Mouse (Mus musculus) heart, embryonic 13.5 days (tissue): ENCODE measurements around the gene Sorl1. TPM values are rescaled to one million over a fixed set of nuclear protein-coding genes. Genes with fewer than 3 reads are reported as not detected.
A peak's percentile ranks its signal among the peaks of the same experiment; 100 is the strongest.
"Not testable (repeated sequence)": the region's sequence is repeated elsewhere in the genome, so short reads cannot be mapped to it uniquely, and the experiment has no call there.

ENCODE experiments used
- ATAC-seq: fragments of 200-750 bp; cut with Nextera tagmentation; 2 replicates; pipeline ENCODE4 v1.8.0; 2017; ENCODE audit warnings: moderate TSS enrichment; ENCODE audit not compliant: insufficient number of reproducible peaks, low FRiP score, low TSS enrichment; ENCODE audit errors: extremely low read depth
- H3K27ac ChIP-seq: fragments of 300-500 bp; sonication (generic); replicated peaks from 2 replicates; pipeline ENCODE4 v1.5.1; 2015; ENCODE audit warnings: moderate library complexity, mild to moderate bottlenecking, inconsistent platforms
- H3K27me3 ChIP-seq: fragments of 300-500 bp; sonication (generic); replicated peaks from 2 replicates; pipeline ENCODE4 v1.6.1; 2015; ENCODE audit warnings: mild to moderate bottlenecking, inconsistent platforms
- H3K36me3 ChIP-seq: fragments of 300-500 bp; sonication (generic); 2 replicates; pipeline ENCODE4 v1.6.1; 2015; ENCODE audit warnings: mild to moderate bottlenecking, inconsistent platforms
- H3K4me1 ChIP-seq: fragments of 300-500 bp; sonication (generic); 2 replicates; pipeline ENCODE4 v1.6.1; 2015; ENCODE audit warnings: inconsistent platforms
- H3K4me2 ChIP-seq: fragments of 300-500 bp; sonication (generic); 2 replicates; pipeline ENCODE4 v1.6.1; 2015; ENCODE audit warnings: inconsistent platforms, mild to moderate bottlenecking, moderate library complexity
- H3K4me3 ChIP-seq: fragments of 300-500 bp; sonication (generic); 2 replicates; pipeline ENCODE4 v1.5.1; 2015; ENCODE audit warnings: moderate library complexity, mild to moderate bottlenecking, inconsistent platforms
- H3K9ac ChIP-seq: fragments of 300-500 bp; sonication (generic); 2 replicates; pipeline ENCODE4 v1.6.1; 2015; ENCODE audit warnings: inconsistent platforms, mild to moderate bottlenecking, moderate library complexity
- H3K9me3 ChIP-seq: fragments of 300-500 bp; sonication (generic); 2 replicates; pipeline ENCODE4 v1.6.1; 2016; ENCODE audit warnings: inconsistent platforms
- WGBS: fragments of 180-500 bp; shearing (Covaris S2); methylation state at CpG from one replicate; pipeline ENCODE4 v1.1.7; 2015; ENCODE audit warnings: mixed read lengths; 5-methylcytosine and 5-hydroxymethylcytosine counted together
- polyA plus RNA-seq: library from polyadenylated mRNA; unstranded; fragments of >200 nt; fragmentation: Nextera tagmentation; extraction: Ambion mirVana; gene quantifications from 2 replicates; pipeline ENCODE4 v1.2.1, GENCODE M21; 2015

Sorl1 gene
- polyA plus RNA-seq, 1 experiment from 2014 or later, result 3.7 TPM

GRCm38 (mm10) chr9:42067950-42068349, 56.1 kb downstream of the Sorl1 start:
- Histone ChIP-seq H3K4me2 (no peak overlapping the region), H3K4me3 (no peak overlapping the region), H3K9ac (no peak overlapping the region), H3K27me3 (no peaks in the 10 kb centered on the region), H3K4me1 (no peaks in the 10 kb centered on the region), H3K36me3 (no peaks in the 10 kb centered on the region), H3K9me3 (no peaks in the 10 kb centered on the region), H3K27ac (no peak overlapping the region)
- 85% methylated on average over 9 of the region's 9 CpGs for WGBS
- no peak for ATAC-seq

- no peak for ATAC-seq
- Histone ChIP-seq H3K4me2 (no peak overlapping the region), H3K4me3 (no peak overlapping the region), H3K27me3 (no peaks in the 10 kb centered on the region), H3K36me3 (no peaks in the 10 kb centered on the region), H3K27ac (no peak overlapping the region), H3K9me3 (no peaks in the 10 kb centered on the region), H3K4me1 (no peaks in the 10 kb centered on the region), H3K9ac (no peak overlapping the region)
- WGBS, result 81% methylated on average over 1 of the region's 1 CpGs
These were observed 58.3 kb downstream of the Sorl1 start for GRCm38 (mm10) chr9:42065756-42066155.

- no peak overlapping the region for H3K9ac ChIP-seq
- no peak overlapping the region for H3K4me2 ChIP-seq
- no peak for ATAC-seq
- 79% methylated on average over 4 of the region's 4 CpGs for WGBS
- no peaks in the 10 kb centered on the region for H3K27me3 ChIP-seq
- H3K27ac ChIP-seq, result no peak overlapping the region
- H3K36me3 ChIP-seq, result no peaks in the 10 kb centered on the region
- no peak overlapping the region for H3K4me3 ChIP-seq
- H3K9me3 ChIP-seq, result no peaks in the 10 kb centered on the region
- H3K4me1 ChIP-seq, result no peaks in the 10 kb centered on the region
These were observed 60.7 kb downstream of the Sorl1 start for GRCm38 (mm10) chr9:42063391-42063790.

GRCm38 (mm10) chr9:42062269-42062668, 61.8 kb downstream of the Sorl1 start:
- Histone ChIP-seq H3K36me3 (no peaks in the 10 kb centered on the region), H3K4me2 (no peak overlapping the region)

GRCm38 (mm10) chr9:42059006-42059405, 65.1 kb downstream of the Sorl1 start:
- not testable (repeated sequence) for ATAC-seq, H3K9me3 ChIP-seq, H3K9ac ChIP-seq, H3K4me1 ChIP-seq, H3K4me3 ChIP-seq, H3K36me3 ChIP-seq, H3K27me3 ChIP-seq, H3K4me2 ChIP-seq, H3K27ac ChIP-seq
- WGBS, result 92% methylated on average over 2 of the region's 2 CpGs

More at GRCm38 (mm10) chr9:42062269-42062668, 61.8 kb downstream of the Sorl1 start:
- Histone ChIP-seq H3K9ac (no peak overlapping the region), H3K9me3 (no peaks in the 10 kb centered on the region), H3K27ac (no peak overlapping the region), H3K4me1 (no peaks in the 10 kb centered on the region), H3K27me3 (no peaks in the 10 kb centered on the region), H3K4me3 (no peak overlapping the region)
- no peak for ATAC-seq
- 80% methylated on average over 8 of the region's 8 CpGs for WGBS

- no peak overlapping the region for H3K4me3 ChIP-seq
- H3K4me2 ChIP-seq, result no peak overlapping the region
- no peak overlapping the region for H3K9ac ChIP-seq
- no peaks in the 10 kb centered on the region for H3K36me3 ChIP-seq
- H3K4me1 ChIP-seq, result peaks cover 20% of the 10 kb centered on the region; the same call in 1 of the 2 replicates
- WGBS, result 74% methylated on average over 5 of the region's 5 CpGs
- H3K27ac ChIP-seq, result no peak overlapping the region
- ATAC-seq, result no peak
- H3K9me3 ChIP-seq, result no peaks in the 10 kb centered on the region
- H3K27me3 ChIP-seq, result peaks cover 8% of the 10 kb centered on the region; the same call in 1 of the 2 replicates
These were observed 67.5 kb downstream of the Sorl1 start for GRCm38 (mm10) chr9:42056591-42056990.

- no peaks in the 10 kb centered on the region for H3K36me3 ChIP-seq
- WGBS, result 88% methylated on average over 4 of the region's 4 CpGs
- no peak overlapping the region for H3K4me3 ChIP-seq
- ATAC-seq, result no peak
- H3K27ac ChIP-seq, result no peak overlapping the region
- no peak overlapping the region for H3K4me2 ChIP-seq
- H3K9me3 ChIP-seq, result peaks cover 3% of the 10 kb centered on the region; the same call in 1 of the 2 replicates
- no peak overlapping the region for H3K9ac ChIP-seq
- H3K4me1 ChIP-seq, result peaks cover 20% of the 10 kb centered on the region; the same call in 1 of the 2 replicates
- H3K27me3 ChIP-seq, result peaks cover 11% of the 10 kb centered on the region; the same call in 1 of the 2 replicates
These were observed 68.7 kb downstream of the Sorl1 start for GRCm38 (mm10) chr9:42055378-42055777.

- H3K4me2 ChIP-seq, result no peak overlapping the region
- no peaks in the 10 kb centered on the region for H3K36me3 ChIP-seq
- peaks cover 20% of the 10 kb centered on the region; the same call in 1 of the 2 replicates for H3K4me1 ChIP-seq
- peaks cover 12% of the 10 kb centered on the region; the same call in 1 of the 2 replicates for H3K27me3 ChIP-seq
- no peak overlapping the region for H3K9ac ChIP-seq
- 72% methylated on average over 20 of the region's 20 CpGs for WGBS
- no peak overlapping the region for H3K4me3 ChIP-seq
- no peak; the same call in 1 of the 2 replicates for ATAC-seq
- H3K9me3 ChIP-seq, result peaks cover 3% of the 10 kb centered on the region; the same call in 1 of the 2 replicates
- H3K27ac ChIP-seq, result no peak overlapping the region
These were observed 69.5 kb downstream of the Sorl1 start for GRCm38 (mm10) chr9:42054339-42055272.

GRCm38 (mm10) chr9:42053591-42054190, 70.4 kb downstream of the Sorl1 start:
- Histone ChIP-seq H3K9me3 (peaks cover 3% of the 10 kb centered on the region; the same call in 1 of the 2 replicates), H3K4me3 (no peak overlapping the region), H3K4me2 (no peak overlapping the region), H3K36me3 (no peaks in the 10 kb centered on the region), H3K27ac (no peak overlapping the region), H3K9ac (no peak overlapping the region), H3K4me1 (peaks cover 22% of the 10 kb centered on the region; the same call in 1 of the 2 replicates), H3K27me3 (peaks cover 12% of the 10 kb centered on the region; the same call in 1 of the 2 replicates)
- ATAC-seq, result no peak
- WGBS, result 86% methylated on average over 12 of the region's 12 CpGs

- ATAC-seq, result no peak
- no peak overlapping the region for H3K27ac ChIP-seq
- peaks cover 12% of the 10 kb centered on the region; the same call in 1 of the 2 replicates for H3K27me3 ChIP-seq
- H3K36me3 ChIP-seq, result no peaks in the 10 kb centered on the region
- H3K4me3 ChIP-seq, result no peak overlapping the region
- WGBS, result 40% methylated on average over 12 of the region's 12 CpGs
- peaks cover 3% of the 10 kb centered on the region; the same call in 1 of the 2 replicates for H3K9me3 ChIP-seq
- H3K9ac ChIP-seq, result no peak overlapping the region; the same call in 1 of the 2 replicates
- peaks cover 30% of the 10 kb centered on the region for H3K4me1 ChIP-seq
- no peak overlapping the region for H3K4me2 ChIP-seq
These were observed 71.3 kb downstream of the Sorl1 start for GRCm38 (mm10) chr9:42052713-42053356.

GRCm38 (mm10) chr9:42048542-42048941, 75.6 kb downstream of the Sorl1 start:
- Histone ChIP-seq H3K4me3 (no peak overlapping the region), H3K27me3 (peaks cover 15% of the 10 kb centered on the region), H3K36me3 (0 out of 2 replicates have a peak, but pooled peaks cover 4% of the 10 kb centered on the region), H3K9me3 (peaks cover 3% of the 10 kb centered on the region; the same call in 1 of the 2 replicates), H3K4me2 (peak overlapping the region; percentile 20; the same call in 1 of the 2 replicates), H3K27ac (no peak overlapping the region), H3K4me1 (peaks cover 24% of the 10 kb centered on the region), H3K9ac (no peak overlapping the region)
- no peak for ATAC-seq
- 25% methylated on average over 2 of the region's 2 CpGs for WGBS
